Mouse (Mus musculus) neural tube, embryonic 14.5 days (tissue): ENCODE data around the gene Mycbpap. TPM values are rescaled to one million over a fixed set of nuclear protein-coding genes. Genes with fewer than 3 reads are reported as not detected.
A peak's percentile ranks its signal among the peaks of the same experiment; 100 is the strongest.

ENCODE experiments used
- ATAC-seq: fragments of 200-750 bp; cut with Nextera tagmentation; 2 replicates; pipeline ENCODE4 v1.8.0; 2017; ENCODE audit warnings: low read depth, mild to moderate bottlenecking, moderate TSS enrichment, moderate library complexity
- H3K27ac ChIP-seq: fragments of 300-500 bp; sonication (generic); 2 replicates; pipeline ENCODE4 v1.5.1; 2014; ENCODE audit warnings: low read depth, mild to moderate bottlenecking, control low read depth, low read length, moderate library complexity, mixed read lengths
- H3K27me3 ChIP-seq: fragments of 300-500 bp; sonication (generic); 2 replicates; pipeline ENCODE4 v1.6.1; 2014; ENCODE audit warnings: low read length; ENCODE audit not compliant: control insufficient read depth, insufficient read depth
- H3K36me3 ChIP-seq: fragments of 300-500 bp; sonication (generic); 2 replicates; pipeline ENCODE4 v1.6.1; 2014; ENCODE audit warnings: low read length, mixed read lengths; ENCODE audit not compliant: control insufficient read depth, insufficient read depth
- H3K4me1 ChIP-seq: fragments of 300-500 bp; sonication (generic); 2 replicates; pipeline ENCODE4 v1.6.1; 2014; ENCODE audit warnings: low read length; ENCODE audit not compliant: control insufficient read depth, insufficient read depth
- H3K4me2 ChIP-seq: fragments of 300-500 bp; sonication (generic); 2 replicates; pipeline ENCODE4 v1.6.1; 2014; ENCODE audit warnings: mild to moderate bottlenecking, low read depth, low read length, control low read depth
- H3K4me3 ChIP-seq: fragments of 300-500 bp; sonication (generic); 2 replicates; pipeline ENCODE4 v1.5.1; 2014; ENCODE audit warnings: low read depth, low read length, control low read depth, mixed read lengths
- H3K9ac ChIP-seq: fragments of 300-500 bp; sonication (generic); replicated peaks from 2 replicates; pipeline ENCODE4 v1.6.1; 2014; ENCODE audit warnings: low read depth, mild to moderate bottlenecking, control low read depth, low read length, mixed read lengths
- H3K9me3 ChIP-seq: fragments of 300-500 bp; sonication (generic); 2 replicates; pipeline ENCODE4 v1.6.1; 2016; ENCODE audit warnings: low read length; ENCODE audit not compliant: control insufficient read depth
- WGBS: fragments of 180-500 bp; shearing (Covaris S2); extraction: QIAGEN DNeasy Blood & Tissue Kit; methylation state at CpG from one replicate; pipeline ENCODE4 v1.1.7; 2014; 5-methylcytosine and 5-hydroxymethylcytosine counted together
- polyA plus RNA-seq: library from polyadenylated mRNA; unstranded; fragments of >200 nt; fragmentation: Nextera tagmentation; extraction: Ambion mirVana; gene quantifications from 2 replicates; pipeline ENCODE4 v1.2.1, GENCODE M21; 2014

Gene Mycbpap
- polyA plus RNA-seq = 1.7 and 2.0 TPM in 2 replicates

DNA sequence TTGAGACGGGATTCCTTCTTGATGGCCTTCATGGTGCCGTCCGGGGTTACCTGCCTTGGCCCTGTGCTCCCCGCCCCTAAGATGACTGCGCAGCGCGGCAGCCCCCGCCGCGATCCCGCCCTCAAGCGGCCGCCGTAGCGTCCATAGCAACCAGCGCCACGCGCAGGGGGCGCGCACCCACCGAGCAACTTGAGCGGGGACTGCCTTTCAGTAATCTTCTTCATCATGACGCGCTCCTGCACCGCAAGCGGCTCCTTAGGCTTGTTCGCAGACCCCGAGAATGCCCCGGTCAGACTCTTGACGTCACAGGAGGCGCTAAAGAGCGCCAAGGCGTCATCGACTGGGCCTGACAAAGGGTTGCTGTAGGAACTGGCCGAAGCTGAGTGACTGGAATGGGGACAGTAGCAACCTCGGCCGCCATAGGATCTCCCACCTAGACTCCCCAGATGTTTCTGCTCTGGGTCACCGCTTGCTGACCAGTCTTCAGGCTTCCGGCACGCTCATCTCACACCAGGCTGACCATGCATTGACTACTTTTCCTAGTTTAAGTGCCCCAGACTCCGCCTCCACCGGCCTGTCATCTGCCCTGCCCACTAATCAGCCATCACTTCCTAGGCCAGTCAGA lies at the start of gene Mycbpap:
Mycbpap (minus strand) TSS at position 524 of the 625 bp plus-strand sequence.
- peak; percentile 72 for ATAC-seq
- H3K4me3 ChIP-seq = peak within 1 kb of the TSS; percentile 43
- peak within 1 kb of the TSS; percentile 59 for H3K9ac ChIP-seq
- H3K9me3 ChIP-seq = no peaks in the 10 kb centered on the region
- H3K4me1 ChIP-seq = no peaks in the 10 kb centered on the region
- peak within 1 kb of the TSS; percentile 93 for H3K4me2 ChIP-seq
- no peaks in the 10 kb centered on the region for H3K36me3 ChIP-seq
- 1% methylated on average over 42 of the region's 42 CpGs for WGBS
- H3K27ac ChIP-seq = no peak within 1 kb of the TSS
- no peaks in the 10 kb centered on the region for H3K27me3 ChIP-seq

DNA sequence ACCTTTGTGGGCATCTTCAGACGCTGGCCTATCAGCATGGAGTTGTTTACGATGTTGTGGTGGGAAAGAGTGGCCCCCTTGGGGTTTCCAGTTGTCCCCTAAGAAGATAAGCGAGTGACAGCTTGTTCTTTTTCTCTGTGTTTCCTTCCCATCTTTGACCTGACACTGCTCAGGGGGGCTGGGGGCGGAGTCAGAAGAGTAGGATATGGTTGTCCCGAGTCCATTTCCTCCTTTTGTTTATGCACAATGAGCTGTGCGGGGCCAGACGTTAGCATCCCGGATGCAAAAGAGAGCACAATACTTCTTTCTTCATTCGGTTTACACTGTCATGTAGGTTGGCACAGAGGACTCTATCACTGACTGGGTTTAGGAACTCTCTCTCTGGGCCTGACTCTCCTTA lies 49.1 kb upstream of the Mycbpap start:
- H3K4me1 ChIP-seq = no peaks in the 10 kb centered on the region
- H3K9me3 ChIP-seq = no peaks in the 10 kb centered on the region
- H3K36me3 ChIP-seq = no peaks in the 10 kb centered on the region
- no peak overlapping the region for H3K27ac ChIP-seq
- H3K4me2 ChIP-seq = no peak overlapping the region
- no peak overlapping the region for H3K4me3 ChIP-seq
- ATAC-seq = no peak
- 30% methylated on average over 9 of the region's 9 CpGs for WGBS
- H3K27me3 ChIP-seq = no peaks in the 10 kb centered on the region
- no peak overlapping the region for H3K9ac ChIP-seq

- no peak for ATAC-seq
- Histone ChIP-seq H3K36me3 (no peaks in the 10 kb centered on the region), H3K9ac (no peak overlapping the region), H3K27ac (no peak overlapping the region), H3K9me3 (no peaks in the 10 kb centered on the region), H3K4me1 (0 out of 2 replicates have a peak, but pooled peaks cover 5% of the 10 kb centered on the region), H3K27me3 (peaks cover 13% of the 10 kb centered on the region), H3K4me3 (no peak overlapping the region), H3K4me2 (no peak overlapping the region)
- 92% methylated on average over 7 of the region's 7 CpGs for WGBS
These were observed 45.8 kb upstream of the Mycbpap start for GRCm38 (mm10) chr11:94567326-94567725.

DNA sequence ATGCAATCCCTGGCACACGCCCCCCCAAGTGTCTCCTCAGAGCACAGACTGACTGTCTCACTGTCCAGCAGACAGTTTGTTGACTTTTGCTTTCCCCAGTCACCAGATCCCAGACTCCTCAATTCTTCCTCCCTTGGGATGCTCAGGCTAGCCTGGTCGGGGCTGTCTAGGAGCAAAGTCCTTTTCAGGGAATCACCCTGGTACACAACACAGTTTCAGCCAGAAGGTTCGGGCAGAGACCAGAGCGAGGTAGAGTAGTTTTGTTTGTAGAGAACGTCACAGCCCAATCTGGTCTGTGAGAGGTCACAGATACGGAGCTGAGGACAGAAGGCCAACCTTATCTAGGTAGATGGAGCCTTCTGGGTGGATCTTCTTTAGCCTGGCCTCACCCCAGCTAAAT lies 45.0 kb upstream of the Mycbpap start:
- Histone ChIP-seq H3K36me3 (no peaks in the 10 kb centered on the region), H3K4me3 (no peak overlapping the region), H3K9ac (no peak overlapping the region), H3K4me2 (no peak overlapping the region), H3K9me3 (no peaks in the 10 kb centered on the region), H3K27ac (no peak overlapping the region), H3K27me3 (peaks cover 13% of the 10 kb centered on the region), H3K4me1 (0 out of 2 replicates have a peak, but pooled peaks cover 5% of the 10 kb centered on the region)
- no peak for ATAC-seq
- 87% methylated on average over 6 of the region's 6 CpGs for WGBS

- Histone ChIP-seq H3K4me2 (peak overlapping the region; percentile 41), H3K9me3 (no peaks in the 10 kb centered on the region), H3K4me3 (peak overlapping the region; percentile 13; the same call in 1 of the 2 replicates), H3K9ac (no peak overlapping the region), H3K27ac (no peak overlapping the region), H3K4me1 (0 out of 2 replicates have a peak, but pooled peaks cover 5% of the 10 kb centered on the region), H3K36me3 (no peaks in the 10 kb centered on the region), H3K27me3 (peaks cover 13% of the 10 kb centered on the region)
- ATAC-seq = no peak
- WGBS = 15% methylated on average over 16 of the region's 16 CpGs
These were observed 43.6 kb upstream of the Mycbpap start for GRCm38 (mm10) chr11:94565151-94565479.

GRCm38 (mm10) chr11:94564437-94565150 lies 43.1 kb upstream of the Mycbpap start, which contains the start of gene Chad:
TSS of gene Chad (plus strand) at chr11:94565047.
- 0 out of 2 replicates have a peak, but pooled peaks cover 5% of the 10 kb centered on the region for H3K4me1 ChIP-seq
- H3K27me3 ChIP-seq = peaks cover 13% of the 10 kb centered on the region
- 2% methylated on average over 35 of the region's 35 CpGs for WGBS
- peak within 1 kb of the TSS; percentile 41 for H3K4me2 ChIP-seq
- no peaks in the 10 kb centered on the region for H3K36me3 ChIP-seq
- H3K9ac ChIP-seq = no peak within 1 kb of the TSS
- H3K27ac ChIP-seq = no peak within 1 kb of the TSS
- peak within 1 kb of the TSS; percentile 13; the same call in 1 of the 2 replicates for H3K4me3 ChIP-seq
- no peaks in the 10 kb centered on the region for H3K9me3 ChIP-seq
- ATAC-seq = no peak

GRCm38 (mm10) chr11:94563821-94564220 lies 42.3 kb upstream of the Mycbpap start:
- Histone ChIP-seq H3K4me2 (no peak overlapping the region), H3K9me3 (no peaks in the 10 kb centered on the region), H3K9ac (no peak overlapping the region), H3K27ac (no peak overlapping the region), H3K4me1 (0 out of 2 replicates have a peak, but pooled peaks cover 5% of the 10 kb centered on the region), H3K27me3 (peaks cover 13% of the 10 kb centered on the region), H3K4me3 (no peak overlapping the region), H3K36me3 (no peaks in the 10 kb centered on the region)
- ATAC-seq = no peak; the same call in 1 of the 2 replicates
- WGBS = 44% methylated on average over 5 of the region's 5 CpGs

DNA sequence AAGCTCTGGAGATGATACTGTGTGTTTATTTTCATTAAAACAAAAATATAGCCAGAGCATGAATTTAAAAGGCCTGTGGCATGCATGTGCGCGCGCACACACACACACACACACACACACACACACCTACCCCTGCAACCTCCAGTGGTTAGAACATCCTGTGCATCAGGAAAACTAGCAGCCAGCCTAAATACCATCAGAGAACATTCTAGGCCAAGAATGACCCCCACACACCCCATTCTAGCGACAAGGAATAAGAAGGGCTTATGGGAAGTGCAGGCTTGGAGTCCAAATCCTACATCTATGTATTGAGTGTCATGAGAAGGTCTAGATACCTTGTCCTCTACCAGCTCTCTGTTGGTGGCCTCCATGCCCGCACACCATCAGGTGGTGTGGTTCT lies 41.8 kb upstream of the Mycbpap start:
- ATAC-seq = no peak
- Histone ChIP-seq H3K9ac (no peak overlapping the region), H3K36me3 (no peaks in the 10 kb centered on the region), H3K4me2 (no peak overlapping the region), H3K4me1 (0 out of 2 replicates have a peak, but pooled peaks cover 5% of the 10 kb centered on the region), H3K4me3 (no peak overlapping the region), H3K27ac (no peak overlapping the region), H3K27me3 (peaks cover 13% of the 10 kb centered on the region), H3K9me3 (no peaks in the 10 kb centered on the region)
- 96% methylated on average over 5 of the region's 5 CpGs for WGBS

DNA sequence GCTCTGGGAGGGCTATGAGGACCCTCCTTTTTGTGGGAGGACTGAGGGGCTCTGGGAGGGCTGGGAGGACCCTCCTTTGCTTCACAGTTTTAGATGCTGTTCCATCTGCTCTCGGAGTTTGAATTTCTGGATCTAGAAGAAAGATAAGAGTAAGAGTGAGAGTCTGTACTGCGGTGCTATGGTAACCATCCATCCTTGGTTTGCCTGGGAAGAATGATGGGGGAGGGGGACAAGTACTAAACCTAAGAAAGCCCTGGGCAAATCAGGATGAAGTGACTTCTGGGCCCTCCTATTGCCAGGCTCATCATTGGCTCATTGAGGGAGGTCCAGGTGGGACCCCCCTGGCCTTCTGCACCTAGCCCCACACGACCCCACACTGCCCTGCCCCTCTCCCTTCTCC lies 36.7 kb upstream of the Mycbpap start:
- Histone ChIP-seq H3K9ac (no peak overlapping the region), H3K27me3 (no peaks in the 10 kb centered on the region), H3K4me2 (no peak overlapping the region), H3K4me3 (no peak overlapping the region), H3K36me3 (no peaks in the 10 kb centered on the region), H3K4me1 (no peaks in the 10 kb centered on the region), H3K9me3 (no peaks in the 10 kb centered on the region), H3K27ac (no peak overlapping the region)
- no peak for ATAC-seq
- 72% methylated on average over 3 of the region's 3 CpGs for WGBS
